Mouse (Mus musculus) right cerebral cortex, postnatal 14 days (tissue): ENCODE measurements at regions not wholly inside any gene's neighbourhood (a gene's known extent, or its start where the extent isn't known, plus 50 kb on each side); places are given as distances from the start of the nearest gene placed in this dataset.

Source experiments
- DNase-seq: peaks from one replicate; pipeline ENCODE4 v3.0.0; 2022

- DNase-seq, result peak; percentile 3
Observed at GRCm38 (mm10) chrX:150709416-150709815, 52.0 kb upstream of the Tro start.
